Mouse (Mus musculus): Measurements from ENCODE around the gene 4930568D16Rik. TPM values are rescaled to one million over a fixed set of nuclear protein-coding genes. Genes with fewer than 3 reads are reported as not detected.

Gene 4930568D16Rik
- polyA plus RNA-seq, 1 experiment from 2014 or later: not detected

- Histone ChIP-seq H3K27me3 (ENCODE audit: low read depth, poor library complexity, severe bottlenecking) (peaks cover 21% of the 10 kb centered on the region), H3K9me3 (replicated peaks) (no peaks in the 10 kb centered on the region), H3K36me3 (no peaks in the 10 kb centered on the region), H3K27ac (peak within 1 kb of the TSS; percentile 81), H3K4me3 (peak within 1 kb of the TSS; percentile 72), H3K4me1 (peaks cover 30% of the 10 kb centered on the region)
- peak; percentile 99 for DNase-seq (ENCODE audit: low spot score)
- WGBS: under 1% methylated on average over 45 of the region's 45 CpGs
Observed at GRCm38 (mm10) chr2:35336388-35337280, 30.9 kb downstream of the 4930568D16Rik start, which contains the start of gene Stom. Stom (minus strand) TSS chr2:35336976.

- H3K27ac ChIP-seq: no peak overlapping the region
- peaks cover 30% of the 10 kb centered on the region for H3K4me1 ChIP-seq
- no peak for DNase-seq (ENCODE audit: low spot score)
- 6% methylated on average over 7 of the region's 7 CpGs for WGBS
- H3K4me3 ChIP-seq: peak overlapping the region; percentile 72
- no peaks in the 10 kb centered on the region for H3K36me3 ChIP-seq
- H3K9me3 ChIP-seq (replicated peaks): no peaks in the 10 kb centered on the region
- peaks cover 21% of the 10 kb centered on the region for H3K27me3 ChIP-seq (ENCODE audit: low read depth, poor library complexity, severe bottlenecking)
Observed at GRCm38 (mm10) chr2:35335620-35336019, 31.9 kb downstream of the 4930568D16Rik start.

- Histone ChIP-seq H3K36me3 (no peaks in the 10 kb centered on the region), H3K27ac (no peak overlapping the region), H3K4me3 (no peak overlapping the region), H3K9me3 (replicated peaks) (no peaks in the 10 kb centered on the region), H3K4me1 (peaks cover 29% of the 10 kb centered on the region), H3K27me3 (ENCODE audit: low read depth, poor library complexity, severe bottlenecking) (peaks cover 21% of the 10 kb centered on the region)
- DNase-seq (ENCODE audit: low spot score): no peak
Observed at GRCm38 (mm10) chr2:35333670-35334069, 33.9 kb downstream of the 4930568D16Rik start.

DNA sequence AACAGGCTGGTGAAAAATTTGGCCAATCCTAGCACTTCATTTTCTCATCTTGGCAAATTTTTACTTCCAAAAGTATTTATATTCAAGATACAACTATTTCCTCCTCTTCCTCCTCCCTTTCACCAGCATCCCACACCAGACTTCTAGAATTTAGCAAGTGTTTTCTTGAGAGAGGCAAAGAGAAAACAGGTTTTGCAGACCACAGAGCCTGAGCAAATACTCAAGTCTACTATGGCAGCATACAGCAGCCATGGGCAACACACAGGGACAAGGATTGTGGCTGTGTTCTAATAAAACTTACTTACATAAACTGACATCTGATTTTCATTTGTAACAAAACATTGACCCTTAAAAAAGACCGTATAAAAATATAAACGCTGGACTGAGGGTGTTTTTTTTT, 36.3 kb downstream of the 4930568D16Rik start:
- no peak for DNase-seq (ENCODE audit: low spot score)
- whole genome bisulfite sequencing: 76% methylated on average over 2 of the region's 2 CpGs
- Histone ChIP-seq H3K9me3 (replicated peaks) (no peaks in the 10 kb centered on the region), H3K27ac (no peak overlapping the region), H3K36me3 (no peaks in the 10 kb centered on the region), H3K27me3 (ENCODE audit: low read depth, poor library complexity, severe bottlenecking) (peaks cover 19% of the 10 kb centered on the region), H3K4me1 (peaks cover 10% of the 10 kb centered on the region), H3K4me3 (no peak overlapping the region)

DNA sequence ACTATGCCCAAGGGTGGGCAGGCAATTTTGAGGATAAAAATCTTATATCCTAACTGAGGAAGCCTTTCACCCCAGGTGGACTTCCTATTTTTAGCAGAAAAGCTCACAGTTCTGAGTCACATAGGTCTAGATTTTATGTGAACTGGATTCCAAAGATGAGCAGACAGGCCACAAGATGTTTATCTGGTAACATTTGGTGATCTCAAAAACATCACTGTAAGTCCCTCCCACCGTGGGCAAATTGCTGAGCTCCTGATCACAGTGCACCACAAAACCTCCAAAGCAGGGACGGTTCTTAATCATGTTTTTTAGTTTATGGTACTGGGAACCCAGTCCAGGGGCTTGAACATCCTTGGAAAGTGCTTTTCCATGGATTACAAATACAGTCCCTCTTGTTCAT, 38.5 kb downstream of the 4930568D16Rik start:
- DNase-seq (ENCODE audit: low spot score): no peak
- H3K4me1 ChIP-seq: no peaks in the 10 kb centered on the region
- no peaks in the 10 kb centered on the region; the same call in 1 of the 2 replicates for H3K27me3 ChIP-seq (ENCODE audit: low read depth, poor library complexity, severe bottlenecking)
- no peaks in the 10 kb centered on the region for H3K36me3 ChIP-seq
- no peak overlapping the region for H3K27ac ChIP-seq
- no peak overlapping the region for H3K4me3 ChIP-seq
- H3K9me3 ChIP-seq (replicated peaks): no peaks in the 10 kb centered on the region
- WGBS: 91% methylated on average over 2 of the region's 2 CpGs

DNA sequence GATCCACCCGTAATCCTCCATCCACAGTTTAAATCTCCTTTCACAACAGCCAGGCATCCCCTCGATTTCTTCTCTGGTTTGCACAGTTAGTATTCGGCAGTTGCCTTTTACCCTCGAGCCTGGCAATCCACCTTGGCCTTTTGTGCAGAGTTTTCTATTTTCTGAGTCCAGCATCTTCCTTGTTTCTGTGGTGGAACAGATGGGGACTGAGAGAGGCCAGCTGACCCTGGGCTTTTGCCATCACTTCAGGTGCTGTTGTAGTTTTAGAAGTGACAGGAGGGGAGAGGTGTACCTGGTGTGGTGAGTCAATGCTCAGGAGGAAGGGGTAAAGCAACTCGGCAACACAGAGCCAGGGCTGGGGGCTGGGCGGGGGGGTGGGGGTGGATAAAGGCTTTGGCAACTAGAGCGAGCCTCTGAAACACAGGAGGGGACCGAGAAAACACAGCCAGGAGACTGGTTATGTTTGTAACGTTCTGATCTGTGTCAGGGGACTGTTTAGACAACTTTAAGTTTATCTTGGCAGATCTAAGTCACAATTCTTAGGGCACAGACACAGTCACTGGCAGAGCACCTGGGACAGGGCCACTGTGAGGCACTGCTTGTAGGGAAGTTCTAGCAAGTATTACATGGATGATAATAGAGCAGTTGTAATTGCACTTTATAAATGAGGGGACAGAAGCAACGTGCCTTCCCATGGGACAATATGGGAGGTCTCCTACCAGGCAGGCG, 39.3 kb downstream of the 4930568D16Rik start:
- DNase-seq (ENCODE audit: low spot score): no peak
- H3K36me3 ChIP-seq: no peaks in the 10 kb centered on the region
- no peak overlapping the region for H3K27ac ChIP-seq
- H3K27me3 ChIP-seq (ENCODE audit: low read depth, poor library complexity, severe bottlenecking): no peaks in the 10 kb centered on the region; the same call in 1 of the 2 replicates
- WGBS: 53% methylated on average over 11 of the region's 11 CpGs
- no peak overlapping the region for H3K4me3 ChIP-seq
- no peaks in the 10 kb centered on the region for H3K4me1 ChIP-seq
- H3K9me3 ChIP-seq (replicated peaks): no peaks in the 10 kb centered on the region

GRCm38 (mm10) chr2:35327583-35327982, 39.9 kb downstream of the 4930568D16Rik start:
- no peaks in the 10 kb centered on the region for H3K9me3 ChIP-seq (replicated peaks)
- WGBS: 76% methylated on average over 10 of the region's 10 CpGs

DNA sequence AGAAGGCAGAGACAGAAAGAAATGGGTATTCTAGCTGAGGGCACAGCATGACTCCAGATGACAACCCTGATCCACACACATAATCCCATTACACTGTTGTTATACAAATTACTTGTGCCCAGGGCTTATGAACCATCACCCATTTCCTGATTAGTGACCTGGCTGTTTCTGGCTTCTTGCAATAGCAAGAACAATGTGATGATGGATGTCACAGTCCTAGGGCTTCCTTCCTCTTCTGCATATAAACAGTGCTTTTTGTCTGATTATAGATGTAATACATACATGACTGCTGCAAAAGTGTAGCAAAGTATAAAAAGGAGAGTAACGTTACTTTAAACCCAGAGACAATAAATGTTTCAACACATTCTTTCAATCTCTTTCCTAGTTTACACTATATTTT, 40.6 kb downstream of the 4930568D16Rik start:
- Histone ChIP-seq H3K4me1 (0 out of 2 replicates have a peak, but pooled peaks cover 3% of the 10 kb centered on the region), H3K27ac (no peak overlapping the region), H3K4me3 (no peak overlapping the region), H3K9me3 (replicated peaks) (no peaks in the 10 kb centered on the region), H3K27me3 (ENCODE audit: low read depth, poor library complexity, severe bottlenecking) (no peaks in the 10 kb centered on the region; the same call in 1 of the 2 replicates), H3K36me3 (no peaks in the 10 kb centered on the region)
- no peak for DNase-seq (ENCODE audit: low spot score)
- 78% methylated on average over 1 of the region's 1 CpGs for WGBS

More at GRCm38 (mm10) chr2:35327583-35327982, 39.9 kb downstream of the 4930568D16Rik start:
- H3K4me1 ChIP-seq: 0 out of 2 replicates have a peak, but pooled peaks cover under 1% of the 10 kb centered on the region
- H3K4me3 ChIP-seq: no peak overlapping the region
- no peaks in the 10 kb centered on the region; the same call in 1 of the 2 replicates for H3K27me3 ChIP-seq (ENCODE audit: low read depth, poor library complexity, severe bottlenecking)
- DNase-seq (ENCODE audit: low spot score): no peak
- no peak overlapping the region for H3K27ac ChIP-seq
- no peaks in the 10 kb centered on the region for H3K36me3 ChIP-seq

- H3K36me3 ChIP-seq: no peaks in the 10 kb centered on the region
- WGBS: 79% methylated on average over 10 of the region's 10 CpGs
- H3K9me3 ChIP-seq (replicated peaks): no peaks in the 10 kb centered on the region
- DNase-seq (ENCODE audit: low spot score): no peak
- 0 out of 2 replicates have a peak, but pooled peaks cover 3% of the 10 kb centered on the region for H3K4me1 ChIP-seq
- H3K27ac ChIP-seq: no peak overlapping the region
- H3K4me3 ChIP-seq: no peak overlapping the region
- no peaks in the 10 kb centered on the region; the same call in 1 of the 2 replicates for H3K27me3 ChIP-seq (ENCODE audit: low read depth, poor library complexity, severe bottlenecking)
Observed at GRCm38 (mm10) chr2:35325930-35326329, 41.6 kb downstream of the 4930568D16Rik start.

GRCm38 (mm10) chr2:35322404-35323164, 44.9 kb downstream of the 4930568D16Rik start:
- 90% methylated on average over 10 of the region's 10 CpGs for WGBS
- H3K4me3 ChIP-seq: no peak overlapping the region
- H3K27ac ChIP-seq: no peak overlapping the region
- no peak for DNase-seq (ENCODE audit: low spot score)
- H3K9me3 ChIP-seq (replicated peaks): no peaks in the 10 kb centered on the region
- H3K36me3 ChIP-seq: no peaks in the 10 kb centered on the region
- H3K4me1 ChIP-seq: peaks cover 6% of the 10 kb centered on the region; the same call in 1 of the 2 replicates
- no peaks in the 10 kb centered on the region; the same call in 1 of the 2 replicates for H3K27me3 ChIP-seq (ENCODE audit: low read depth, poor library complexity, severe bottlenecking)

DNA sequence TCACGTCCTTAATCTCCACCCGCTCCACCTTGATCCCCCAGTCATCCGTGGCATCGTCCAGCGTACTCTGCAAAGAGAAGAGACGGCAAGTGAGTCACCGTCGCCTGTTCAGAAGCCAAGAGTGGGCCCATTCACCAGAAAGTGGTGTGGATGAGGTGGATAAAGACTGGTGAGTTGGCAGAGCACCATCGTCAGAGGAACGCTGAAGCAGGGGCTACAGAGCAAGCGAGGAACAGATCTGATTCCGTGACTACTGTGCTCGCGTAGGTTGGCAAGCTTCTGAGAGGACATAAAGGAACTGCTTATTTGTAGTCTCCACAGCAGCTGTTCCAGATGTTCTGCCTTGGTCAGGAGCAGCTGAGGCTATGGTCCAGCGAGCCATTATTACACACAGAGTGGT, 47.1 kb downstream of the 4930568D16Rik start:
- Histone ChIP-seq H3K9me3 (replicated peaks) (no peaks in the 10 kb centered on the region), H3K4me3 (no peak overlapping the region), H3K27me3 (ENCODE audit: low read depth, poor library complexity, severe bottlenecking) (no peaks in the 10 kb centered on the region), H3K27ac (no peak overlapping the region), H3K36me3 (no peaks in the 10 kb centered on the region), H3K4me1 (peaks cover 6% of the 10 kb centered on the region; the same call in 1 of the 2 replicates)
- WGBS: 92% methylated on average over 15 of the region's 15 CpGs
- DNase-seq (ENCODE audit: low spot score): no peak

- H3K9me3 ChIP-seq (replicated peaks): no peaks in the 10 kb centered on the region
- WGBS: 88% methylated on average over 12 of the region's 12 CpGs
- no peak overlapping the region for H3K4me3 ChIP-seq
- DNase-seq (ENCODE audit: low spot score): no peak
- H3K27me3 ChIP-seq (ENCODE audit: low read depth, poor library complexity, severe bottlenecking): no peaks in the 10 kb centered on the region
- H3K36me3 ChIP-seq: no peaks in the 10 kb centered on the region
- no peak overlapping the region for H3K27ac ChIP-seq
- peaks cover 20% of the 10 kb centered on the region for H3K4me1 ChIP-seq
Observed at GRCm38 (mm10) chr2:35318405-35318804, 49.1 kb downstream of the 4930568D16Rik start.

Measured in limb, embryonic 10.5 days (tissue).